Mouse (Mus musculus) midbrain, embryonic 13.5 days (tissue): ENCODE measurements around the gene Ppp1r15b. TPM values are rescaled to one million over a fixed set of nuclear protein-coding genes. Genes with fewer than 3 reads are reported as not detected.
A peak's percentile ranks its signal among the peaks of the same experiment; 100 is the strongest.

Experiments
- ATAC-seq: fragments of 200-750 bp; cut with Nextera tagmentation; 2 replicates; pipeline ENCODE4 v1.8.0; 2017; ENCODE audit warnings: mild to moderate bottlenecking, moderate TSS enrichment, moderate library complexity
- H3K27ac ChIP-seq: fragments of 300-500 bp; sonication (generic); 2 replicates; pipeline ENCODE4 v1.5.1; 2015; ENCODE audit warnings: inconsistent platforms, mild to moderate bottlenecking, moderate library complexity
- H3K27me3 ChIP-seq: fragments of 300-500 bp; sonication (generic); 2 replicates; pipeline ENCODE4 v1.6.1; 2015; ENCODE audit warnings: mild to moderate bottlenecking, inconsistent platforms
- H3K36me3 ChIP-seq: fragments of 300-500 bp; sonication (generic); 2 replicates; pipeline ENCODE4 v1.6.1; 2015; ENCODE audit warnings: mild to moderate bottlenecking, inconsistent platforms
- H3K4me1 ChIP-seq: fragments of 300-500 bp; sonication (generic); replicated peaks from 2 replicates; pipeline ENCODE4 v1.6.1; 2015; ENCODE audit warnings: inconsistent platforms
- H3K4me2 ChIP-seq: fragments of 300-500 bp; sonication (generic); replicated peaks from 2 replicates; pipeline ENCODE4 v1.6.1; 2015; ENCODE audit warnings: moderate library complexity, mild to moderate bottlenecking, inconsistent platforms
- H3K4me3 ChIP-seq: fragments of 300-500 bp; sonication (generic); replicated peaks from 2 replicates; pipeline ENCODE4 v1.5.1; 2015; ENCODE audit warnings: mild to moderate bottlenecking, inconsistent platforms
- H3K9ac ChIP-seq: fragments of 300-500 bp; sonication (generic); replicated peaks from 2 replicates; pipeline ENCODE4 v1.6.1; 2015; ENCODE audit warnings: mild to moderate bottlenecking, inconsistent platforms
- H3K9me3 ChIP-seq: fragments of 300-500 bp; sonication (generic); 2 replicates; pipeline ENCODE4 v1.6.1; 2016; ENCODE audit warnings: mild to moderate bottlenecking, inconsistent platforms
- WGBS: fragments of 180-500 bp; shearing (Covaris S2); methylation state at CpG from one replicate; pipeline ENCODE4 v1.1.7; 2015; 5-methylcytosine and 5-hydroxymethylcytosine counted together
- polyA plus RNA-seq: library from polyadenylated mRNA; unstranded; fragments of >200 nt; fragmentation: Nextera tagmentation; extraction: Ambion mirVana; gene quantifications from 2 replicates; pipeline ENCODE4 v1.2.1, GENCODE M21; 2015

Gene Ppp1r15b
- 33.2 and 34.3 TPM in 2 replicates for polyA plus RNA-seq

- no peaks in the 10 kb centered on the region for H3K27me3 ChIP-seq
- H3K36me3 ChIP-seq = peaks cover 3% of the 10 kb centered on the region; the same call in 1 of the 2 replicates
- 1% methylated on average over 72 of the region's 72 CpGs for WGBS
- peak within 1 kb of the TSS; percentile 95 for H3K27ac ChIP-seq
- peak within 1 kb of the TSS; percentile 71 for H3K4me3 ChIP-seq
- ATAC-seq = peak; percentile 99
- H3K4me1 ChIP-seq = peaks cover 51% of the 10 kb centered on the region
- H3K9ac ChIP-seq = peak within 1 kb of the TSS; percentile 89
- H3K4me2 ChIP-seq = peak within 1 kb of the TSS; percentile 100
- H3K9me3 ChIP-seq = no peaks in the 10 kb centered on the region
Observed at GRCm38 (mm10) chr1:133130638-133131560, at the start of gene Ppp1r15b. Gene Ppp1r15b (plus strand): TSS chr1:133131143.

- H3K4me1 ChIP-seq = peaks cover 36% of the 10 kb centered on the region
- H3K4me3 ChIP-seq = no peak overlapping the region
- no peak overlapping the region for H3K9ac ChIP-seq
- H3K4me2 ChIP-seq = no peak overlapping the region
- H3K27ac ChIP-seq = no peak overlapping the region
- no peaks in the 10 kb centered on the region for H3K9me3 ChIP-seq
- whole genome bisulfite sequencing = 94% methylated on average over 5 of the region's 5 CpGs
- no peaks in the 10 kb centered on the region for H3K27me3 ChIP-seq
- no peak for ATAC-seq
- peaks cover 65% of the 10 kb centered on the region for H3K36me3 ChIP-seq
Observed at GRCm38 (mm10) chr1:133083003-133083546, 47.9 kb upstream of the Ppp1r15b start.

GRCm38 (mm10) chr1:133083942-133084625, 46.9 kb upstream of the Ppp1r15b start:
- H3K9ac ChIP-seq = no peak overlapping the region
- no peak overlapping the region for H3K27ac ChIP-seq
- no peak overlapping the region for H3K4me3 ChIP-seq
- H3K9me3 ChIP-seq = no peaks in the 10 kb centered on the region
- H3K4me1 ChIP-seq = peaks cover 35% of the 10 kb centered on the region
- peaks cover 70% of the 10 kb centered on the region for H3K36me3 ChIP-seq
- ATAC-seq = no peak
- H3K4me2 ChIP-seq = no peak overlapping the region
- WGBS = 81% methylated on average over 11 of the region's 11 CpGs
- H3K27me3 ChIP-seq = no peaks in the 10 kb centered on the region

- WGBS = 80% methylated on average over 14 of the region's 14 CpGs
- H3K9ac ChIP-seq = no peak overlapping the region
- H3K4me1 ChIP-seq = peaks cover 30% of the 10 kb centered on the region
- no peak overlapping the region for H3K4me3 ChIP-seq
- H3K9me3 ChIP-seq = no peaks in the 10 kb centered on the region
- no peaks in the 10 kb centered on the region for H3K27me3 ChIP-seq
- H3K36me3 ChIP-seq = peaks cover 78% of the 10 kb centered on the region
- ATAC-seq = no peak
- no peak overlapping the region for H3K4me2 ChIP-seq
- H3K27ac ChIP-seq = no peak overlapping the region
Observed at GRCm38 (mm10) chr1:133084708-133085416, 46.1 kb upstream of the Ppp1r15b start.

GRCm38 (mm10) chr1:133085417-133085742, 45.6 kb upstream of the Ppp1r15b start:
- Histone ChIP-seq H3K36me3 (peaks cover 83% of the 10 kb centered on the region), H3K27ac (no peak overlapping the region), H3K4me3 (no peak overlapping the region), H3K4me1 (peaks cover 25% of the 10 kb centered on the region), H3K9me3 (no peaks in the 10 kb centered on the region), H3K4me2 (no peak overlapping the region), H3K27me3 (no peaks in the 10 kb centered on the region), H3K9ac (no peak overlapping the region)
- 93% methylated on average over 8 of the region's 8 CpGs for WGBS
- ATAC-seq = no peak

- Histone ChIP-seq H3K27ac (peak overlapping the region; percentile 67; the same call in 1 of the 2 replicates), H3K4me3 (no peak overlapping the region), H3K4me1 (peaks cover 17% of the 10 kb centered on the region), H3K9me3 (no peaks in the 10 kb centered on the region), H3K4me2 (no peak overlapping the region), H3K9ac (no peak overlapping the region), H3K27me3 (no peaks in the 10 kb centered on the region), H3K36me3 (peaks cover 86% of the 10 kb centered on the region)
- WGBS = 84% methylated on average over 10 of the region's 10 CpGs
- ATAC-seq = no peak
Observed at GRCm38 (mm10) chr1:133086804-133087203, 44.1 kb upstream of the Ppp1r15b start.

GRCm38 (mm10) chr1:133087206-133087905, 43.6 kb upstream of the Ppp1r15b start:
- Histone ChIP-seq H3K9me3 (no peaks in the 10 kb centered on the region), H3K27me3 (no peaks in the 10 kb centered on the region), H3K4me3 (no peak overlapping the region), H3K36me3 (peaks cover 86% of the 10 kb centered on the region), H3K4me2 (no peak overlapping the region), H3K9ac (no peak overlapping the region; the same call in 1 of the 2 replicates), H3K27ac (peak overlapping the region; percentile 67), H3K4me1 (peaks cover 17% of the 10 kb centered on the region)
- peak; percentile 83 for ATAC-seq
- WGBS = 45% methylated on average over 7 of the region's 7 CpGs

GRCm38 (mm10) chr1:133088196-133088595, 42.7 kb upstream of the Ppp1r15b start:
- 83% methylated on average over 10 of the region's 10 CpGs for WGBS
- H3K4me2 ChIP-seq = no peak overlapping the region
- H3K36me3 ChIP-seq = peaks cover 86% of the 10 kb centered on the region

GRCm38 (mm10) chr1:133089415-133089814, 41.5 kb upstream of the Ppp1r15b start:
- 86% methylated on average over 4 of the region's 4 CpGs for WGBS
- no peaks in the 10 kb centered on the region for H3K9me3 ChIP-seq
- H3K27ac ChIP-seq = no peak overlapping the region
- no peak overlapping the region for H3K9ac ChIP-seq
- no peak overlapping the region for H3K4me2 ChIP-seq
- no peaks in the 10 kb centered on the region for H3K27me3 ChIP-seq
- peaks cover 11% of the 10 kb centered on the region for H3K4me1 ChIP-seq
- ATAC-seq = no peak
- no peak overlapping the region for H3K4me3 ChIP-seq
- peaks cover 86% of the 10 kb centered on the region for H3K36me3 ChIP-seq

More at GRCm38 (mm10) chr1:133088196-133088595, 42.7 kb upstream of the Ppp1r15b start:
- H3K4me3 ChIP-seq = no peak overlapping the region
- H3K4me1 ChIP-seq = peaks cover 17% of the 10 kb centered on the region
- H3K9ac ChIP-seq = no peak overlapping the region
- no peak for ATAC-seq
- H3K27ac ChIP-seq = no peak overlapping the region
- H3K27me3 ChIP-seq = no peaks in the 10 kb centered on the region
- no peaks in the 10 kb centered on the region for H3K9me3 ChIP-seq

GRCm38 (mm10) chr1:133090641-133091040, 40.3 kb upstream of the Ppp1r15b start:
- no peaks in the 10 kb centered on the region for H3K9me3 ChIP-seq
- 81% methylated on average over 6 of the region's 6 CpGs for WGBS
- H3K4me3 ChIP-seq = no peak overlapping the region
- peaks cover 11% of the 10 kb centered on the region for H3K4me1 ChIP-seq
- H3K36me3 ChIP-seq = peaks cover 87% of the 10 kb centered on the region
- H3K27me3 ChIP-seq = no peaks in the 10 kb centered on the region
- no peak overlapping the region for H3K9ac ChIP-seq
- no peak for ATAC-seq
- H3K4me2 ChIP-seq = no peak overlapping the region
- H3K27ac ChIP-seq = no peak overlapping the region

- Histone ChIP-seq H3K27ac (no peak overlapping the region), H3K4me1 (peaks cover 11% of the 10 kb centered on the region), H3K4me2 (no peak overlapping the region), H3K27me3 (no peaks in the 10 kb centered on the region), H3K36me3 (peaks cover 96% of the 10 kb centered on the region), H3K4me3 (no peak overlapping the region), H3K9ac (no peak overlapping the region), H3K9me3 (no peaks in the 10 kb centered on the region)
- no peak for ATAC-seq
- 91% methylated on average over 8 of the region's 8 CpGs for WGBS
Observed at GRCm38 (mm10) chr1:133091483-133091882, 39.5 kb upstream of the Ppp1r15b start.
